Mouse (Mus musculus) CH12.LX (cell line): Measurements from ENCODE around the gene Tagln2. TPM values are rescaled to one million over a fixed set of nuclear protein-coding genes. Genes with fewer than 3 reads are reported as not detected.

Experiments
- DNase-seq: peaks from one replicate; pipeline ENCODE4 v3.0.0-alpha.2; 2013; ENCODE audit errors: extremely low read depth
- H3K27ac ChIP-seq: 2 replicates; pipeline ENCODE4 v1.5.1; 2012; ENCODE audit warnings: low read depth, mild to moderate bottlenecking, control low read depth, moderate library complexity; ENCODE audit not compliant: insufficient read depth
- H3K27me3 ChIP-seq: replicated peaks from 2 replicates; pipeline ENCODE3; 2012; ENCODE audit warnings: inconsistent platforms
- H3K36me3 ChIP-seq, 2 experiments: replicated peaks in 1 of 2; 2 replicates each; pipeline versions ENCODE3 to v1.6.1; 2012; ENCODE audit warnings: inconsistent platforms in 1 of 2, low read length in 1 of 2, mild to moderate bottlenecking in 1 of 2, mixed read lengths in 1 of 2, moderate library complexity in 1 of 2; ENCODE audit not compliant: control insufficient read depth in 1 of 2, insufficient read depth in 1 of 2
- H3K4me1 ChIP-seq, 2 experiments: 2 replicates each; pipeline ENCODE4 v1.6.1; 2012; ENCODE audit warnings: inconsistent platforms in 1 of 2, moderate library complexity in 1 of 2; ENCODE audit not compliant: insufficient read depth in 2 of 2, control insufficient read depth in 1 of 2
- H3K4me2 ChIP-seq: 2 replicates; pipeline ENCODE4 v1.6.1; 2012; ENCODE audit warnings: low read depth, mild to moderate bottlenecking, control low read depth; ENCODE audit not compliant: poor library complexity, insufficient read depth, severe bottlenecking
- H3K4me3 ChIP-seq, 3 experiments: fragments of 150-350 bp in 1 of 3; sonication (generic) in 1 of 3; replicated peaks in 1 of 3; 2 replicates each; pipeline versions ENCODE3 to v1.5.1; 2011 to 2012; ENCODE audit warnings: low read depth in 2 of 3, low read length in 2 of 3, mild to moderate bottlenecking in 2 of 3, moderate library complexity in 2 of 3, control low read depth in 1 of 3, improper control_type of control experiment in 1 of 3, inconsistent platforms in 1 of 3, mixed read lengths in 1 of 3; ENCODE audit not compliant: poor library complexity in 1 of 3
- H3K79me2 ChIP-seq: replicated peaks from 2 replicates; pipeline ENCODE4 v1.6.1; 2012; ENCODE audit warnings: mild to moderate bottlenecking, moderate library complexity; ENCODE audit not compliant: control insufficient read depth, poor library complexity, insufficient read depth, severe bottlenecking; ENCODE audit errors: extremely low read depth
- H3K9ac ChIP-seq: 2 replicates; pipeline ENCODE4 v1.6.1; 2012; ENCODE audit warnings: low read depth, mild to moderate bottlenecking, control low read depth, moderate library complexity; ENCODE audit not compliant: insufficient read depth
- H3K9me3 ChIP-seq: replicated peaks from 2 replicates; pipeline ENCODE3; 2012; ENCODE audit warnings: low read length, inconsistent platforms, mixed read lengths
- BHLHE40 ChIP-seq: IDR thresholded peaks from 2 replicates; pipeline ENCODE4 v1.6.1; 2011; ENCODE audit warnings: mild to moderate bottlenecking, low read depth, low read length, improper control_type of control experiment
- CHD2 ChIP-seq: IDR thresholded peaks from 2 replicates; pipeline ENCODE4 v1.6.1; 2011; ENCODE audit warnings: low read length, improper control_type of control experiment
- CTCF ChIP-seq, 2 experiments: IDR thresholded peaks in 1 of 2; conservative IDR thresholded peaks in 1 of 2; 2 replicates each; pipeline ENCODE4 v1.5.1; 2011 to 2012; ENCODE audit warnings: low read depth in 2 of 2, low read length in 2 of 2, improper control_type of control experiment in 1 of 2, inconsistent platforms in 1 of 2, mild to moderate bottlenecking in 1 of 2, moderate library complexity in 1 of 2
- E2F4 ChIP-seq: IDR thresholded peaks from 2 replicates; pipeline ENCODE4 v1.6.1; 2011; ENCODE audit warnings: low read depth, low read length, improper control_type of control experiment; ENCODE audit not compliant: insufficient replicate concordance
- ELF1 ChIP-seq: IDR thresholded peaks from 2 replicates; pipeline ENCODE4 v1.6.1; 2014; ENCODE audit warnings: low read depth, mild to moderate bottlenecking, inconsistent platforms, low read length, improper control_type of control experiment
- ETS1 ChIP-seq: conservative IDR thresholded peaks from 2 replicates; pipeline ENCODE4 v1.6.1; 2012; ENCODE audit warnings: low read depth, mild to moderate bottlenecking, inconsistent platforms, low read length, improper control_type of control experiment, moderate library complexity
- HCFC1 ChIP-seq: IDR thresholded peaks from 2 replicates; pipeline ENCODE4 v1.6.1; 2012; ENCODE audit warnings: low read depth, mild to moderate bottlenecking, inconsistent platforms, low read length, improper control_type of control experiment
- JUN ChIP-seq: IDR thresholded peaks from 2 replicates; pipeline ENCODE4 v1.6.1; 2011; ENCODE audit warnings: low read depth, mild to moderate bottlenecking, low read length, improper control_type of control experiment, moderate library complexity; ENCODE audit not compliant: insufficient read depth
- JUND ChIP-seq: conservative IDR thresholded peaks from 2 replicates; pipeline ENCODE4 v1.6.1; 2011; ENCODE audit warnings: low read depth, low read length, improper control_type of control experiment
- KAT2A ChIP-seq: IDR thresholded peaks from 2 replicates; pipeline ENCODE4 v1.6.1; 2012; ENCODE audit warnings: low read length, improper control_type of control experiment, inconsistent platforms; ENCODE audit not compliant: insufficient replicate concordance
- MAFK ChIP-seq: IDR thresholded peaks from 2 replicates; pipeline ENCODE4 v1.6.1; 2011; ENCODE audit warnings: low read length, improper control_type of control experiment; ENCODE audit not compliant: insufficient replicate concordance
- MAX ChIP-seq: IDR thresholded peaks from 2 replicates; pipeline ENCODE4 v1.6.1; 2011; ENCODE audit warnings: low read length, improper control_type of control experiment
- MAZ ChIP-seq: IDR thresholded peaks from 2 replicates; pipeline ENCODE4 v1.6.1; 2012; ENCODE audit warnings: low read depth, mild to moderate bottlenecking, inconsistent platforms, low read length, improper control_type of control experiment, moderate library complexity
- MYC ChIP-seq: IDR thresholded peaks from 2 replicates; pipeline ENCODE4 v1.6.1; 2011; ENCODE audit warnings: low read depth, mild to moderate bottlenecking, improper control_type of control experiment, low read length
- NRF1 ChIP-seq: IDR thresholded peaks from 2 replicates; pipeline ENCODE4 v1.6.1; 2014; ENCODE audit warnings: low read depth, mild to moderate bottlenecking, inconsistent platforms, low read length, improper control_type of control experiment, moderate library complexity
- PAX5 ChIP-seq: IDR thresholded peaks from 2 replicates; pipeline ENCODE4 v1.6.1; 2012; ENCODE audit warnings: low read length, inconsistent platforms, mixed read lengths
- POLR2AphosphoS2 ChIP-seq: IDR thresholded peaks from 2 replicates; pipeline ENCODE4 v1.6.1; 2011; ENCODE audit warnings: low read depth, low read length, improper control_type of control experiment
- RCOR1 ChIP-seq: conservative IDR thresholded peaks from 2 replicates; pipeline ENCODE4 v1.6.1; 2012; ENCODE audit warnings: low read depth, mild to moderate bottlenecking, inconsistent platforms, low read length, improper control_type of control experiment
- SIN3A ChIP-seq: IDR thresholded peaks from 2 replicates; pipeline ENCODE4 v1.6.1; 2012; ENCODE audit warnings: low read length, improper control_type of control experiment, inconsistent platforms
- SMC3 ChIP-seq: IDR thresholded peaks from 2 replicates; pipeline ENCODE4 v1.6.1; 2011; ENCODE audit warnings: low read depth, low read length, improper control_type of control experiment
- TBP ChIP-seq: conservative IDR thresholded peaks from 2 replicates; pipeline ENCODE4 v1.6.1; 2011; ENCODE audit warnings: low read depth, low read length, improper control_type of control experiment
- USF1 ChIP-seq: IDR thresholded peaks from 2 replicates; pipeline ENCODE4 v1.6.1; 2014; ENCODE audit warnings: low read depth, mild to moderate bottlenecking, inconsistent platforms, low read length, improper control_type of control experiment
- USF2 ChIP-seq: conservative IDR thresholded peaks from 2 replicates; pipeline ENCODE4 v1.6.1; 2011; ENCODE audit warnings: low read depth, low read length, improper control_type of control experiment
- ZKSCAN1 ChIP-seq: IDR thresholded peaks from 2 replicates; pipeline ENCODE4 v1.6.1; 2012; ENCODE audit warnings: low read depth, inconsistent platforms, low read length, improper control_type of control experiment, borderline replicate concordance
- ZMIZ1 ChIP-seq: IDR thresholded peaks from 2 replicates; pipeline ENCODE4 v1.6.1; 2012; ENCODE audit warnings: low read depth, mild to moderate bottlenecking, inconsistent platforms, low read length, improper control_type of control experiment
- ZNF384 ChIP-seq: IDR thresholded peaks from 2 replicates; pipeline ENCODE4 v1.6.1; 2012; ENCODE audit warnings: low read depth, low read length, improper control_type of control experiment, inconsistent platforms
- dilution Hi-C: fragments of 300-500 bp; cut with MboI; formaldehyde crosslinking; loops from 2 replicates; pipeline ENCODE4 v1.14.3; 2020; ENCODE audit warnings: low sequenced_read_pairs; ENCODE audit not compliant: extremely low pct_unique_long_range_greater_than_20kb, extremely low pct_ligation_motif_present
- in situ Hi-C: fragments of 300-500 bp; cut with MboI; formaldehyde crosslinking; loops from 3 replicates; pipeline ENCODE4 v1.14.3; 2019; ENCODE audit warnings: low sequenced_read_pairs, low pct_ligation_motif_present, low pct_unique_long_range_greater_than_20kb, mixed read lengths
- polyA plus RNA-seq: library from polyadenylated mRNA; unstranded; fragments of >175 nt; gene quantifications from 2 replicates; pipeline ENCODE4 v1.2.1, GENCODE M21; 2012; ENCODE audit warnings: low read depth; ENCODE audit not compliant: insufficient read length
- total RNA-seq, 2 experiments: library from RNA; depleted of rRNA; stranded (reverse); fragments of 300-350 nt in 1 of 2; fragments of >200 nt in 1 of 2; gene quantifications; 2 replicates each; pipeline ENCODE4 v1.2.3; 2012 to 2014

The Tagln2 gene
- total and polyA plus RNA-seq, 3 experiments, result 172 to 337 (median 206) TPM

- peaks cover 3 to 41% of the 10 kb centered on the region in 2 experiments for H3K36me3 ChIP-seq
- no peak overlapping the region for H3K27ac ChIP-seq
- H3K4me2 ChIP-seq, result no peak overlapping the region
- H3K9me3 ChIP-seq, result no peaks in the 10 kb centered on the region
- no peaks in the 10 kb centered on the region for H3K79me2 ChIP-seq
- in situ Hi-C loops (no loop called here), dilution Hi-C loops (no loop called here)
- DNase-seq, result no peak
- H3K4me3 ChIP-seq, result no peak overlapping the region
- peaks cover 2 to 44% of the 10 kb centered on the region in 2 experiments; a peak in 2 of 4 replicates for H3K4me1 ChIP-seq
- no peak for TF ChIP-seq RCOR1
- TF ChIP-seq ZMIZ1, result no peak
- no peak for TF ChIP-seq POLR2AphosphoS2
- no peak for TF ChIP-seq PAX5
- no peak for TF ChIP-seq E2F4
- TF ChIP-seq SIN3A, result no peak
- no peak for TF ChIP-seq MAZ
- TF ChIP-seq HCFC1, result no peak
- no peak for TF ChIP-seq ZNF384
- no peak for TF ChIP-seq NRF1
- TF ChIP-seq BHLHE40, result no peak
- no peak for TF ChIP-seq ZKSCAN1
- no peak for TF ChIP-seq ETS1
- TF ChIP-seq TBP, result no peak
- no peak for TF ChIP-seq CTCF (conservative IDR thresholded peaks at IDR 0.05 in 1 of 2, IDR thresholded peaks at IDR 0.05 in 1 of 2; ENCODE audit: low read depth in 2 of 2, low read length in 2 of 2)
- TF ChIP-seq ELF1, result no peak
- TF ChIP-seq MAX, result no peak
- TF ChIP-seq CHD2, result no peak
- H3K27me3 ChIP-seq, result no peaks in the 10 kb centered on the region
- no peak overlapping the region for H3K9ac ChIP-seq
Observed at GRCm38 (mm10) chr1:172485821-172486220, 14.0 kb upstream of the Tagln2 start.

- H3K4me2 ChIP-seq, result no peak overlapping the region
- no peak overlapping the region for H3K4me3 ChIP-seq
- H3K27ac ChIP-seq, result no peak overlapping the region
- H3K9me3 ChIP-seq, result no peaks in the 10 kb centered on the region
- DNase-seq, result no peak
- TF ChIP-seq MYC (no peak), NRF1 (no peak), JUND (no peak), MAFK (no peak), MAX (no peak), SIN3A (no peak), ELF1 (no peak), MAZ (no peak), JUN (no peak), USF2 (no peak), ETS1 (no peak), CHD2 (no peak), SMC3 (no peak), USF1 (no peak), PAX5 (no peak), KAT2A (no peak)
- TF ChIP-seq, all 38 proteins: peak for 0
- Histone ChIP-seq H3K9ac (no peak overlapping the region), H3K36me3 (peaks cover 3 to 40% of the 10 kb centered on the region in 2 experiments), H3K4me1 (peaks cover 2 to 40% of the 10 kb centered on the region in 2 experiments; a peak in 2 of 4 replicates), H3K27me3 (no peaks in the 10 kb centered on the region), H3K79me2 (no peaks in the 10 kb centered on the region)
- in situ Hi-C loops, result no loop called here
- dilution Hi-C loops, result no loop called here
Observed at GRCm38 (mm10) chr1:172486236-172486635, 13.6 kb upstream of the Tagln2 start.
